Mouse (Mus musculus): ENCODE data around the gene Eif3i.
A peak's percentile ranks its signal among the peaks of the same experiment; 100 is the strongest.
"Not testable (repeated sequence)": the region's sequence is repeated elsewhere in the genome, so short reads cannot be mapped to it uniquely, and the experiment has no call there.

Gene Eif3i

DNA sequence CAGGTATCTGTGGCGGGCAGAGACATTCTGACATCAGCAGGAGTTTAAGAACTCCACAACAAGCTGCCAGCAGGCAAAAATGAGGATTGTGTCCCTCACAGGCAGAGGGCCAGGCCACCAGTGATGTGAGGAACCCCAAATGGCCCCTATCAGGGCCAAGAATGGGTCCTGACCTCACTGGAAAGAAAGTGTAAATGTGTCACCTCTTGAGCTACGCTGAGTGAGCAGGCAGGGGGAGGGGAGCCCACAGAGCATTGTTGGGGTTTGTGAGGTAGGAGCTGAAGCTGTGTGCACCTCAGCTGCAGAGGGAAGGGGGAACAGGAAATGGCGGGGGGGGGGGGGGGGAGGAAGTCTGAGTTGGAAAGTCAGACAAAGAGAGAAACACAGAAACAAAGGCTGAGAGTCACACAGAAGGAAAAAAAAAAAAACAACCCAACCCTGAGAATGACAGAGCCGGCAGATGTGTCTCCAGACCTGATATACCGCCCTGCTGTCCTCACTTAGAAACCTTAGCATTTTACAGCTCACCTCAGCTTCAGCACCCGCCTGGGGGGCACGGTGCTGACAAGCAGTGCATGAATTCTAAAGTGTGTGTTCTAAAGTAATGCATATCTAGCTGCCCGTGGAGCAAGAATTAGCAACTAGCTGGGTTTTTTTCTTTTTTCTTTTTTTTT is 25.1 kb downstream of the Eif3i start:
- peak; percentile 91 to 92 for DNase-seq (ENCODE audit: low spot score in 2 of 2)

DNA sequence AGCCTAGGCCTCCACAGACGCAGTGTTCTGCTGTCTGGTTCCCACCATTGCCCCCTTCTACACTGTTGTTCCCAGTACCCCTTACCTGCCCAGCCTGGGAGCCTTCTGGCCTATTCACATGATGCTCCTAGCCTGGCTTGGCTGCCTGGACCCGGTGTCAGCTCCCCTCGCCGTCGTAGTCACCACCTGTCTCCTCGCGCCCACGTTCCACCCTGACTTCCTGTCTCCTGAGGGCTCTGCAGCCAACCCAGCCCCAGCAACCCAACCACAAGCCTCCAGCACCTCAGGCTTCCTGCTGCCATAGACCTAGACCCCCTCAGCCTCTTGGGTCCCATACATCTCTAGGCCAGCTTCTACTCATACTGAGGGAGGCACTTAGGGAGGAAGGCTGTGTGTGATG is 27.0 kb downstream of the Eif3i start, which contains the start of gene Lck:
Gene Lck, minus strand, starts transcription at position 212 of the 400 bp plus-strand sequence.
- peak; percentile 69 for DNase-seq (ENCODE audit: low spot score in 2 of 2)

DNA sequence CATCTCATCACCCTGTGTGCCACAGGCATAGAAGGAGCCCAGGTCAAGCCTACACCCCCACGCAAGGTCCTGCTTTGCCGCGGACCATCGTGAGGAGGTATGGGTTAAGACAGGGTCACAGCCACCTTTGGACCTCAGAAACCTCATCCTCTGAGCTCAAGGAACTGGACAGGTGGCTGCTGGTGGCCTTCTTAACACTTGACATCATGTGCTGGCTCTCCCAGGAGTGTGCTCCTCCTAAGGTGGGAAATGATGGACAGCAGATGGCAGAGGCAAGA is 27.4 kb downstream of the Eif3i start:
- DNase-seq (ENCODE audit: low spot score in 2 of 2): no peak

DNA sequence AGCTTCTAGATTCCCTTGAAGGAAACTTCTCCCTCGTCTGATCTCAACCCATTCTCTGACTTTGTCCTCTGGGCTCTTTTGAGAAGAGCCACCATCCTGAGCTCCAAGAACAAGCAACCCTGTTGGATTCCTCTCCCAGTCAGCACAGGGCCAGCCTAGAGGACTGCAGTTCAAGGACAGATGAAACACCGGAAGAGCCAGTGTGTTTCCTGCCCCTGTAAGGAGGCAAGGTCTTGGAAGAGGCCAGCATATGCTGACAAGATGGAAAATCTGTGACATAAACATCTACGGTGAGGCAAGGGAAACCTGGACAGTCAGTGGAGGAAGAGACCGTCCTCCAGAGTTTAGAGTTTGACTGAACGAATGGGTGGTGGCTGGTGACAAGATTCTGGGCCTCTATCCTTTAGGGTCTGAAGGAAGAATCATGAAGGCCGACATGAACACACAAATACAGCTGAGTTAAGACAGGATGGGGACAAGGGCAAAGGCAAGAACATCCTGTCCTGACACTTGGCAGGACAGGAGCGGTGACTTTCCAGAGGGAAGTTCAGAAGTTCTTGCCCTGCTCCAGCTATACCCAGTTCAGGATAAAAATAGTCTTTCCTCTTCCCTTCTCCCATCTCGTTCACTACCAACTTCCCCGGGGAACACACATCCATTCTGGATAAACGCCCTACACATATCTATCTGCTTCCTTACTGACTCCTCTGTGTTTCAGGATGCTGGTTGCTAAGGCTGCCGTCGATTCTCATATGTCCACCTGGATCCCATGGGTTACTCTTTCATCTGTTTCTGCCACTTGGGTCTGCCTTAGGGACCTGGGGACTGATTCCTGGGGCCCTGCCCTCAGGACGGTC is 28.0 kb downstream of the Eif3i start:
- no peak for DNase-seq (ENCODE audit: low spot score in 2 of 2)

DNA sequence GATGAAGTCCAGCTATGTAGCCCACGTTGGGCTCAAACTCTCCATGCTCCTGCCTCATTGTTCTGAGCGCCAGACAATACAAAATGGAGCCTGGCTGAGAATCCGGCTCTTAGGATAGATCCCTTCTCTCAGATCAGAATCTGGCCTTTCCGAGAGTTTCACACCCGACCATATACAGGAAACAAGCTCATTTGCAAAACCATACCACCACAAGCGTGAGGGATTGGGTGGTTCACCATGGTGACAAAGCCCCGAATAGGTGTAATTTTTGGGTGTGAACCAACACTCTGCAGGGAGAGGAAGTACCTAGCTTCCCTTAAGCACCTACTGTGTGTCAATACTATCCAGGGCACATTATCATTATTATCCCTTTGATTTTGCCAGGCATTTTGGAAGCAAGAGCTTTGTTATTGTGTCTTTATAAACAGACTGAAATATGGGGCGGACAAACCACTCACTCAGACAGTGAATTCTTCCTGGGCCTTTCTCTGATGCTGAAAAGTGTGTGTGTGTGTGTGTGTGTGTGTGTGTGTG is 28.8 kb downstream of the Eif3i start:
- DNase-seq (ENCODE audit: low spot score in 2 of 2): no peak

DNA sequence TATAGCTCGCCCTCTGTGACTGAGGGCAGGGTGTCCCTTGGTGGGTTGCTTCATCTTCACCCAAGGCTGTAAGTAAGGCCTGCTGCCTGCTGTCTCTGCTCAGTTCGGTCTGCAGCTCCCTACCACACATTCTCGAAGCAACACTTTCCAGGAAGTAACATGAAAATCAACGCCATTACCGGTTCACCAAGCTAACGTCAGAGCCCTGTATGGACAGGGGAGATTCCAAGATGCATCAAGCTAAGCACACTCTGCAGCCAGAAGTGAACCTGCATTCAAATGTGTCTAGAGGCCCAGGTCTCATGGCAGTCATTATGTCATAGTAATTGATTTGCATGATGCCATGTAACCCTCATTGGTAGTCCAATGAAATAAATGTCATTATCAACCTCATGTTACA is 30.4 kb downstream of the Eif3i start:
- no peak for DNase-seq (ENCODE audit: low spot score in 2 of 2)

DNA sequence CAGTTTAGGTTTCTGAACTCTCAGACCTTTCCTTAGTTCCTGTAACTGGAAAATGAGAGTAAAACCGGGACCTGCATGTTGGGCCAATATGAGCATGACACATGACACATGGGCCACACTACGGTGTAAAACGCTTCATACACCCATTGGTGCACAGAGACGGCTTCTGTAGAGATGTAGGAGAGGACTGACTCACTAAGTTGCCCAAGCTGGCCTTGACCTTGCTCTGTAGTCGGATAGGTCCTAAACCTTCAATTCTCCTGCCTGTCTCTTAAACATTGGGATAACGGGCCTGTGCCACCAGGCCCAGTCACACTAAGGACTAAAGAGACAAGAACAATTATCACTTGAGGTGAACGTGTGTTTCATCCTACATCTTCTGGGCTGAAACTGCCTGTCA is 32.1 kb downstream of the Eif3i start:
- no peak for DNase-seq (ENCODE audit: low spot score in 2 of 2)

DNA sequence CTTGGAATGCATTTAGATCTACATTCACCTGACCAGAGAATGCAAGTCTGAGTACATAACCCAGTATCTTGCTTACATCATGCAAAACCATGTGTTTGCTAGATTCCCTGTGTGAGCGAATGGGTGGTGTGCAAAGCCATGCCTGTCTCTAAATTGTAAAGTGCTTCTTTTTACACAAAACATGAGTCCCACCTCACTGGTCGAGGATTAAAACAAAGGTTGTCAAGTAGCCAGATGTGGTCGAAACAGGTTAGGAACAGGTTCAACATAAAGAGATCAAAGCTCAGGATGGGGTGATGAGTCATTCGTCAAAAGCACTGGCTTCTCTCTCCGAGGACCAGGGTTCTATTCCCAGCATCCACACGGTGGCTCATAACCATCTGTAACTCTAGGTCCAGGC is 35.3 kb downstream of the Eif3i start:
- no peak for DNase-seq (ENCODE audit: low spot score in 2 of 2)

DNA sequence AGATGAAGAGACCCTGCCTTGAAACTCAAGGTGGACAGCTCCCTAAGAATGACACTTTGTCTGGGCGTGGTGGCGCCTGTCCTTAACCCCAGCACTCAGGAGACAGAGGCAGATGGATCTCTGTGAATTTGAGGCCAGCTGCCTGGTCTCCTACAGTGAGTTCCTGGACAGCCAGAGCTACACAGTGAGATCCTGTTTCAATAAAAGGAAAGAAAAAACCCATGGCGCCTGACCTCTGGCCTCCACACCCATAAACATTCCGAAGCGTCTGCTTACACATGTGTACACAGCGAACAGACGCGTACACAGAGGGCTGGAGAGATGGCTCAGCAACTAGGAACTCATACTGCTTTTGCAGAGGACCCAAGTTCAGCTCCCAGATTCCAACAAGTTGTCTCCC is 36.7 kb downstream of the Eif3i start:
- DNase-seq (ENCODE audit: low spot score in 2 of 2): no peak

DNA sequence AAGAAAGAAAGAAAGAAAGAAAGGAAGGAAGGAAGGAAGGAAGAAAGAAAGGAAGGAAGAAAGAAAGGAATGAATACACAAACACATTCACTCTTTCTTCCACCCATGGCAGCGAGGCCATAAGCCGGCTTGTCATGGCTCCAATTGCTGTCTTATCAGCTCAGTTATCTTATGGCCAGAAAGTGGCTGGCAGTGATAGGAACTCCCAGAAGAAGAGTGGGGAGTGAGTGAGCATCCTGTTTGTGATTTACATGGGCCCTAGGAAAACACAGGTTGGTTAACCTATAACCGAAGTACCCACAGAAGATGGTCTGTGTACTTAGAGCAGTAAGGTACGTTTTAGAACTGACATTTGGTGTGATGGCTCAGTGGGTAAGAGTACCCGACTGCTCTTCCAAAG is 39.3 kb downstream of the Eif3i start:
- no peak for DNase-seq (ENCODE audit: low spot score in 2 of 2)

DNA sequence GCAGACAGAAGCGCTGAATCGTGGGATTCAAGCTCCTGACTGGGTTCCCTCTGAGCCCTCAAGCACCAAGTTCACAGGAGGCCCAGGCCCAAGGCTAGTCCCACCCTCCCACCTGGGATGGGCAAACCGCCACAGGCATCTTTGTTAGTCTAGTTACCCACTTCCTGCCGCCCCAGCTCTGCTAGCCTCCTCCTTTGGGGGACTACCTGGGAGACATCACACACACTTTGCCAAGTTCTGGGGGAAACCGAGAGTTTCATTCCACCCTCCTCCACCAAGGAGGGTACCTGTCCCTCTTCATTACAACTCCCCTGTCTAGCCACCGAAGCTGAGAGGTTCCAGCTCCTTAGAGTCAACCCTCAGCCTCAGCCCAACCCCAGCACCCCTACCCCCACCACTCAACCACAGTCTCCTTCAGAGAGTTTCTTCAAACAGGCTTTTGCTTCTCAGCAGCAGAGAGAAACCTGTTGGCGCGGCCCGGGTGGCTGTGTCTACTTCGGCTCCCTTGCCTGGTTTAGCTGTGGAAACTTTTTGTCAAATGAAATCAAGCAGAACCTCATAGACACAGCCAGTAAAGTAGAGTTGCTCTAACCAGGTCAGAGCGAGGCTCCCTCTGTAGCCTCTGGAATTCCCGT is 42.0 kb downstream of the Eif3i start:
- DNase-seq (ENCODE audit: low spot score in 2 of 2): peak; percentile 66 to 71

DNA sequence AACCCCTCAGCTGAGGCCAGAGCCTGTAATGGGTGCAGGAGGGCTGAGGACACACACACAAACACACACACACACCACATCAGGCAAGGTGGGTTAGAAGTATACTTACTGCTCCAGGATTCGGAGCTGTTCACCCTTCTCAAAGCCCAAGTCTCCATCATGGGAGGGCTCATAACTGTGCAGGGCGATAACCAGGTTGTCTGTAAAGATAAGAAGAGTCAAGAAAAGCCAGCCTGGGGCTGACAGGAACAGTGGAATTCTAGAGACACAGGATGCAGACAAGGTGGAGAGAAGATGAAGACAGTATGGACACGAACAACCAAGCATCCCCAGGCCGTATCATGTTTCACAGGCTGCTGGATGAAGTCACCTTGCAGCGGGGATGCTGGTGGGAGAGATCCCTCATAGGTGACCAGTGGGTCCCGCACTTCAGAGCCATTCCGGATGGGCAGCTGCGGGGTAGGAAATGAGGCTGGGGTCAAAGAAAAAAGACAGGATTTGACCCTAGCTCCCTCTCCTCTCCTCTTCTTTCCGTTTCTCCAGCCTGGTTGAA is 43.1 kb downstream of the Eif3i start:
- DNase-seq (ENCODE audit: low spot score in 2 of 2): peak in 1 of 2 experiments; percentile 47

DNA sequence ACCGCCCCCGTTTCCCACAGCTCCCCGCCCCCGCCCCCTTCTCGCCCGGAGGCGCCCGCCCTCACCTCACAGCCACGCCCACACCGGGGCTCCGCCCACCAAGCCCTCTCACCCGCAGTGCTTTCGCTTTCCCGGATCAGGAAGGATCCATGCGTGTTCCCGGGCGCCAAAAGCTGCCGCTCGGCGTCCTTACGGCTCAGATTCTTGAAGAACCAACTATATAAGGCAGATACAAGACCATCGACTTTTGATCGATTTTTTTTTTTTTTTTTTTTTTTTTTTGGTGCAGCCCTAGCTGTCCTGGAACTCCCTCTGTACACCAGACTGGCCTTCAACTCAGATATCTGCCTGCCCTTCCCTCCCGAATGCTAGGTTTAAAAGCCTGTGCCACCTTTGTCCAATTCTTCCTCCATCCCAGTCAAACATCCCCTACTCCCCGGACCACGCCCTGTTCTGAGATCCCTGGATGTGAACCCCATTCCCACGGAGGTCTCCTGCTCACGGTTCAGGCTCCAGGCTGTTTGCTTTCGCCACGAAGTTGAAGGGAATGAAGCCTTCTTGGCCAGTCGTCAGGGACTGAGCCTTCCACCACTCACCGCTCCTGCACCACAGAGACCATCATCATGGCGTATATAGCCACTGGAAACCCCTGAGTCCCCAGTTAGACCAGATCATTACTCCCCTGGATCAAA is 43.8 kb downstream of the Eif3i start:
- peak; percentile 83 to 89 for DNase-seq (ENCODE audit: low spot score in 2 of 2)

DNA sequence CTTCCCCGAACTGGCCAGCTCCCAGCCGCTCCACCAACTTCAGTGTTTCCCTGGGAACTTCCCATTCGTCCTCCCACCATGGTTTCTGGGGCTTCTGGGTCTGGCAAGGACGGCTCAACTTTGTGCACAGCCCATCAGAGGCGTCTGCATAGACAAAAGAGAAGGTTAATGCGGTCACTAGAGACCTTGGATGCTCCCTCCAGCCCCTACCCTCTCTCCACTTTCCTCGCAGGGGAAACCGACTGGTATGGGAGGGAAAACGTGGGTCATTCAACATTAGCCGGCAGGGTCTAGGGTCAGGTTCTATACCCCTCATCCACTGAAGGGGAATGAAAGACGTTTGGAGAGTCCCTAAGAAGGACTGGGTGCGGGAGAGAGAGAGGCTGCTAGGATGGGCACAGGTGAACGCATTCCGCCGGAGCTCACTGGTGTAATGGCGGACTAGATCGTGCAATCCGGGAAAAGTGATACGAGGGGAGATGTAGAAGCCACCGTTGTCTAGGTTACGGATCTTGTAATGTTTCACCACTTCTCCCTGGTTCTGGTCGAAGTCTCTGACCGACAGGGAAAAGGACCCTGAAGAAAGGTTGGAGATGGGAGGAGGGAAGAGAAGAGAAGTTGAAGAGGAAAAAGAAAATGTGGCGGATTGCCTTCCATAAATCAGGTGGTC is 44.5 kb downstream of the Eif3i start:
- no peak for DNase-seq (ENCODE audit: low spot score in 2 of 2)

DNA sequence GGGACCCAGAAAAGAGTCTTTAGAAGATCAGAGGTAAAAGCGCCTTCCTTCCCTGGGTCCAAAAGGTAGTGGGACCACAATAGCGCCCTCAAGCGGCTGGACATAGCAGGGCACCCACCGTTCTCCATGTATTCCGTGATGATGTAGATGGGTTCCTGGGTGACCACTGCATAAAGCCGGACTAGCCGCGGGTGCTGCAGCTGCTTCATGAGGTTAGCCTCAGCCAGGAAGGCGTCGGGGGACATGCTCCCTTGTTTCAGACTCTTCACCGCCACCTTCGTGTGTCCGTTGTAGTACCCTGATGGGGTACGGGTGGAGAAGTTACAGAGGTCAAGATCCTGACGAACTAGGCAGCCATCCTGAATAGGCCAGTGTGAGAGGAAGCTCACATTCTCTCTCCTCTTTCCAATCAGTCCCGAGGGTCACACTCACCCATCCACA is 45.0 kb downstream of the Eif3i start:
- DNase-seq (ENCODE audit: low spot score in 2 of 2): no peak

DNA sequence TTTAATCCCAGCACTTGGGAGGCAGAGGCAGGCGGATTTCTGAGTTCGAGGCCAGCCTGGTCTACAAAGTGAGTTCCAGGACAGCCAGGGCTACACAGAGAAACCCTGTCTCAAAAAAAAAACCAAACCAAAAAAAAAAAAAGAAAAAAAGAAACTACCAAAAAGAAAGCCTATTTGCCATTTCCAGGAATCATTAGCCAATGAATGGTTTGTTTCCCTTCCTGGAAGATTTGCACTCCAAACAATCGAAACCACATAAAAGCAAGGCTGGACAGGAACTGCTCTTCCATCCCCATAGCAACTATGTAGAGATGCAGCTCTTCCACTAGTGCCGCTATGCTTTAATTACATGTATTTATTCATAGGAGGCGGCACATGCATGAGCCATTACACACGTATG is 45.9 kb downstream of the Eif3i start:
- DNase-seq (ENCODE audit: low spot score in 2 of 2): not testable (repeated sequence)

DNA sequence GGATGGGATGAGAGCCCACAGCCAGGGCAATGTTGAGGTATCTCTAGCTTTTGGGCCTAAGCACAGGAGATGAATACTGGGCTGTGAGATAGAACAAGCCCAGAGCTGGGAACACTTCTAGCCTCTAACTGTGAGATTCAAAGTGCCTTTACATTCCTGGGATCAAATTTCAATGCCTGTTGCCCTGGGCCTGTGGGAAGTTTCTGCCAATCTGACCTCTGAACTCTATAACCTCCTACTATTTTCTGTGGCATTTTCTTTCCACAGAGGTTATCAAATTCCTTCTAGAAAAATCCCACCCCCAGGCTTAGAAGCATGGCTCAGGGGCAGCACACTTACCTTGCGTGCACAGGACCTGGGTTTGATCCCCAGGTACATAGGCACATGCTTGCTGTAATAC is 50.2 kb downstream of the Eif3i start:
- no peak for DNase-seq (ENCODE audit: low spot score in 2 of 2)

DNA sequence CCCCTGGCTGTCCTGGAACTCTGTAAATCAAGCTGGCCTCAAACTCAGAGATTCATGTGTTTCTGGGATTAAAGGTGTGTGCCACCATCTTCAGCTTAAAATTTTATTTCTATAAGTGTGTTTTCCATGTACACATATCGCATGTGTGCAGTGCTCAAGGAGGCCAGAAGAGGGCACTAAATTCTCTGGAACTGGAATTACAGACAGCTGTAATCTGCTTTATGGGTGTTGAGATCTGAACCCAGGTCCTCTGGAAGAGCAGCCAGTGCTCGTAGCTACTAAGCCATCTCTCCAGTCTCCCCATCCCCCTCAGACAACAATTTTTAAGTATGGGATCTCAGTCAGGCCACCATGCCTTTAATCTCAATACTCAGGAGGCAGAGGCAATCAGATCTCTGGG is 51.1 kb downstream of the Eif3i start:
- DNase-seq (ENCODE audit: low spot score in 2 of 2): peak in 1 of 2 experiments; percentile 57

DNA sequence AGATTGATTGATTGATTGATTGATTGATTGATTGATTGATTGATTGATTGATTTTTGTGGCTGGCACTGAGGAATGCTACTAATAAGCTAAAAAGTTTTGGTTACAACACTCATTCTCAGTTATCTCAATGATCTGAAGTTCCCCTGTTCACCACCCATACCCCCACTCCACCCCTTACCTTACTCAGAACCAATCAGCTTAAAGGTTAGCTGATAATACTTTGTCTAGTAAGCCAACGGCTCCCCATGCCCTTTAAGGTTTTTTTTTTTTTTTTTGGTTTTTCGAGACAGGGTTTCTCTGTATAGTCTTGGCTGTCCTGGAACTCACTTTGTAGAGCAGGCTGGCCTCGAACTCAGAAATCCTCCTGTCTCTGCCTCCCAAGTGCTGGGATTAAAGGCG is 52.8 kb downstream of the Eif3i start:
- DNase-seq (ENCODE audit: low spot score in 2 of 2): not testable (repeated sequence)

DNA sequence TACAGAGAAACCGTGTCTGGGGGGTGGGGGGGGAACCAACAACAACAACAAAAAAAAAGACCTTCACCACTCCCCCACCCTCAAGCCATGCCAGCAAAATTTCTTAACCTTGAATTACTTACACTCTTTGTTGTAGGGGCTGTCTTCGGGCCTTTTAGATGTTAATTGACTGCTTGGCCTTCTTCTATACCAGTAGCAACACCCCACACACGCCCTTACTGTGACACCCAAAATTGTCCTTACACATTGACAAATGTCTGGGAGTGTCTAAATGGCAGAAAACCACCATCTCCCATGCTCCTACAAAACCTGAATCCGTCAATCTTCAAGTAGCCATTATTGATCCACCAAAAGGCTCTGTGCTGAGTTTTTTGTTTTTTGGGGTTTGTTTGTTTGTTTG is 56.3 kb downstream of the Eif3i start:
- no peak for DNase-seq (ENCODE audit: low spot score in 2 of 2)

DNA sequence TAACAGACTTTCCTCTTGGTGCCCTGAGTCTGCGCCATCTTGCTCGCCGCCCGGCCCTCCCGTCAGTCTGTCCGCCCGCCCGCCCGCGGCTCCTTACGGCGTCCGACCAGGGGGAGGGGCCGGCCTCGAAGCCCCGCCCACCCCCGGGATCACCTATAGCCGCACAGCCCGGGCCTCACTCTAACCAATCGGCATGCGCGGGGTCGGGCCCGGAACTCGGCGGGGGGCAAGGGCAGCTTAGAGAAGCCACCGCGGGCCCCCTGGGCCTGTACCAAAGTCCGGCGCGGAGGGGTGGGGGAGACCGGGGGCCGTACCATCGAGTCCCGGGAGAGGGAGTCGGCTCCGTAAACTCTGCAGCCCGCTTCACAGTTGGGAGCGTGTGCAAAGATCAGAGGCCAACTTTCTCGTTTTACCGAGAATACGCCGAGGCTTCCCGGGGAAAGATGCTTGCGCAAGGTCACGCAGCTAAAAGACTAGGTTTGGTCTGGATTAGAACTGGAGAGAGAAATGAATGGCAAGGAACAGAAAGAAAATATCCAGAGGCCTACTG is 57.8 kb downstream of the Eif3i start, which contains the start of gene Hdac1:
Gene Hdac1, minus strand, starts transcription at position 122 of the 550 bp plus-strand sequence.
- peak; percentile 98 to 99 for DNase-seq (ENCODE audit: low spot score in 2 of 2)
